ENCODE assay signal across 28 mouse cellular contexts in the genomic region with DNA sequence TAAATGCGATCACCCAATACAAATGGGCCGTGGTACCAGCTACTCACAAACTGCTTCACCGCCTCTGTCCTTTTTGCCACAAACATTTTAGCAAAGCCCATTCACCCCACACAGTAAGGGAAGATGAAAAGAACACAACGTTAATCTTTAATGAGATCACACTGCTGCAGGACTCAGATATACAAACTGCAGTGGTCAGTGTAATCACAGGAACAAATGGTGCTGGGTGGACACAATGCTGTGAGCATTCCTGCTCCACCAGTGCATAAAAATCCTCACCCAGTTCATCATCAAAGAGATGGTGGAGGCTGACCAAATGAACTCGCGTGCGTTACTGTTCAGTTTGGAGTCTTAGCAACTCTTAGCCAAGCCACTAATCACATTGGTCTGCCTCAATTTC.
DNase-seq lines count a peak whose midpoint lies in the region; ATAC-seq and TF ChIP-seq lines count a peak whose summit lies in the region.
"Had no signal": no experiment of that assay in that cellular context is flagged by ENCODE, and none has a peak within 500 bp of the region (broad histone marks: within the 10 kb centered on the region; RNA-seq: fewer than 3 reads in every experiment).

No protein-coding gene starts in this region.

- no peaks in the 10 kb centered on the region for H3K27me3 ChIP-seq in forebrain, embryonic 12.5 days
- no peaks in the 10 kb centered on the region for H3K27me3 ChIP-seq in forebrain, postnatal 0 days (ENCODE audit: insufficient read depth, low read length)
- H3K27me3 ChIP-seq in midbrain, embryonic 10.5 days (ENCODE audit: low read depth, poor library complexity, severe bottlenecking), result no peaks in the 10 kb centered on the region
- H3K27me3 ChIP-seq in midbrain, embryonic 16.5 days (ENCODE audit: control insufficient read depth, insufficient read depth, low read depth, low read length), result no peaks in the 10 kb centered on the region
- no peaks in the 10 kb centered on the region for H3K27me3 ChIP-seq in midbrain, embryonic 13.5 days
- H3K27me3 ChIP-seq: heart, embryonic 12.5 days; hindbrain, embryonic 13.5 days; limb, embryonic 12.5 days; lung, embryonic 15.5 days; neural tube, embryonic 13.5 days had no signal

- no peaks in the 10 kb centered on the region for H3K9me3 ChIP-seq in forebrain, embryonic 12.5 days
- H3K9me3 ChIP-seq in forebrain, postnatal 0 days (ENCODE audit: low read length), result no peaks in the 10 kb centered on the region
- H3K9me3 ChIP-seq in midbrain, embryonic 10.5 days (replicated peaks), result peaks cover 4% of the 10 kb centered on the region; the same call in 1 of the 2 replicates
- no peaks in the 10 kb centered on the region for H3K9me3 ChIP-seq in midbrain, embryonic 16.5 days (replicated peaks; ENCODE audit: control insufficient read depth, low read length, poor library complexity, severe bottlenecking)
- H3K9me3 ChIP-seq in midbrain, embryonic 13.5 days, result no peaks in the 10 kb centered on the region
- H3K9me3 ChIP-seq: embryonic facial prominence, embryonic 10.5 days; embryonic facial prominence, embryonic 15.5 days; heart, embryonic 12.5 days; hindbrain, embryonic 13.5 days; lung, embryonic 15.5 days; neural tube, embryonic 13.5 days had no signal

- H3K4me3 ChIP-seq in forebrain, embryonic 12.5 days (replicated peaks), result no peak overlapping the region
- H3K4me3 ChIP-seq in forebrain, postnatal 0 days (ENCODE audit: low read depth, low read length), result no peak overlapping the region
- no peak overlapping the region for H3K4me3 ChIP-seq in midbrain, embryonic 10.5 days
- no peak overlapping the region for H3K4me3 ChIP-seq in midbrain, embryonic 16.5 days (ENCODE audit: low read depth, low read length)
- H3K4me3 ChIP-seq in midbrain, embryonic 13.5 days (replicated peaks), result no peak overlapping the region
- H3K4me3 ChIP-seq: embryonic facial prominence, embryonic 10.5 days; embryonic facial prominence, embryonic 15.5 days; heart, embryonic 12.5 days; hindbrain, embryonic 13.5 days; layer of hippocampus, adult 2 months; left cerebral cortex, adult 2 months; limb, embryonic 12.5 days; lung, embryonic 15.5 days; neural tube, embryonic 13.5 days had no signal

- WGBS in forebrain, embryonic 12.5 days, result 28% methylated on average over 7 of the region's 7 CpGs
- WGBS in forebrain, postnatal 0 days, result 19% methylated on average over 7 of the region's 7 CpGs
- 44% methylated on average over 7 of the region's 7 CpGs for WGBS in midbrain, embryonic 10.5 days
- WGBS in midbrain, embryonic 16.5 days, result 24% methylated on average over 7 of the region's 7 CpGs
- WGBS in midbrain, embryonic 13.5 days, result 28% methylated on average over 7 of the region's 7 CpGs

- no peak overlapping the region for H3K4me2 ChIP-seq in forebrain, embryonic 12.5 days
- no peak overlapping the region for H3K4me2 ChIP-seq in forebrain, postnatal 0 days (ENCODE audit: low read depth)
- no peak overlapping the region for H3K4me2 ChIP-seq in midbrain, embryonic 16.5 days (ENCODE audit: low read length)
- H3K4me2 ChIP-seq in midbrain, embryonic 13.5 days (replicated peaks), result no peak overlapping the region
- H3K4me2 ChIP-seq: embryonic facial prominence, embryonic 15.5 days; heart, embryonic 12.5 days; hindbrain, embryonic 13.5 days; limb, embryonic 12.5 days; liver, embryonic 11.5 days; lung, embryonic 15.5 days; neural tube, embryonic 13.5 days had no signal

- H3K9ac ChIP-seq in forebrain, embryonic 12.5 days, result no peak overlapping the region
- no peak overlapping the region for H3K9ac ChIP-seq in forebrain, postnatal 0 days
- H3K9ac ChIP-seq in midbrain, embryonic 16.5 days (ENCODE audit: low read depth, low read length), result no peak overlapping the region
- no peak overlapping the region for H3K9ac ChIP-seq in midbrain, embryonic 13.5 days (replicated peaks)
- H3K9ac ChIP-seq: embryonic facial prominence, embryonic 15.5 days; heart, embryonic 12.5 days; hindbrain, embryonic 13.5 days; limb, embryonic 12.5 days; lung, embryonic 15.5 days; neural tube, embryonic 13.5 days had no signal

- no peak overlapping the region for H3K27ac ChIP-seq in forebrain, embryonic 12.5 days
- no peak overlapping the region for H3K27ac ChIP-seq in forebrain, postnatal 0 days (ENCODE audit: low read depth, low read length)
- H3K27ac ChIP-seq in midbrain, embryonic 10.5 days (replicated peaks), result peak overlapping the region; percentile 42
- no peak overlapping the region for H3K27ac ChIP-seq in midbrain, embryonic 16.5 days (ENCODE audit: low read length)
- H3K27ac ChIP-seq in midbrain, embryonic 13.5 days, result no peak overlapping the region
- H3K27ac ChIP-seq: embryonic facial prominence, embryonic 10.5 days; embryonic facial prominence, embryonic 15.5 days; hindbrain, embryonic 13.5 days; layer of hippocampus, adult 2 months; left cerebral cortex, adult 2 months; limb, embryonic 12.5 days; lung, embryonic 15.5 days; neural tube, embryonic 13.5 days had no signal

- no peak for TF ChIP-seq CTCF in forebrain, postnatal 0 days (IDR thresholded peaks at IDR 0.05; ENCODE audit: low read depth)

- peaks cover 7% of the 10 kb centered on the region for H3K4me1 ChIP-seq in forebrain, embryonic 12.5 days
- H3K4me1 ChIP-seq in forebrain, postnatal 0 days (ENCODE audit: insufficient read depth), result no peaks in the 10 kb centered on the region
- peaks cover 12% of the 10 kb centered on the region for H3K4me1 ChIP-seq in midbrain, embryonic 10.5 days
- H3K4me1 ChIP-seq in midbrain, embryonic 16.5 days (ENCODE audit: control insufficient read depth, insufficient read depth, low read length), result no peaks in the 10 kb centered on the region; the same call in 1 of the 2 replicates
- peaks cover 8% of the 10 kb centered on the region for H3K4me1 ChIP-seq in midbrain, embryonic 13.5 days (replicated peaks)
- H3K4me1 ChIP-seq: embryonic facial prominence, embryonic 15.5 days; heart, embryonic 12.5 days; hindbrain, embryonic 13.5 days; lung, embryonic 15.5 days; neural tube, embryonic 13.5 days had no signal

- peak; percentile 83 for ATAC-seq in forebrain, embryonic 12.5 days (ENCODE audit: low FRiP score)
- no peak for ATAC-seq in forebrain, postnatal 0 days
- ATAC-seq in midbrain, embryonic 16.5 days, result no peak
- ATAC-seq in midbrain, embryonic 13.5 days, result peak; percentile 63; the same call in 1 of the 2 replicates
- ATAC-seq: intestine, embryonic 16.5 days had no signal

- DNase-seq in forebrain, postnatal 0 days, result no peak
- DNase-seq in midbrain, embryonic 10.5 days (ENCODE audit: low spot score), result no peak
- DNase-seq in right cerebral cortex, postnatal 4 days, result no peak
- DNase-seq in liver, result no peak
- DNase-seq: adrenal gland, postnatal 25 days; cerebellum, postnatal 14 days; gastrocnemius, postnatal 25 days; heart, adult 18-20 months; heart, postnatal 4 days; kidney, adult 9 months; kidney, postnatal 25 days; right cerebral cortex, postnatal 14 days; spleen, adult 18-20 months; thymus, postnatal 36 days had no signal

- H3K36me3 ChIP-seq in forebrain, embryonic 12.5 days (replicated peaks), result no peaks in the 10 kb centered on the region
- no peaks in the 10 kb centered on the region for H3K36me3 ChIP-seq in forebrain, postnatal 0 days (ENCODE audit: insufficient read depth)
- H3K36me3 ChIP-seq in midbrain, embryonic 10.5 days, result no peaks in the 10 kb centered on the region
- no peaks in the 10 kb centered on the region for H3K36me3 ChIP-seq in midbrain, embryonic 16.5 days (ENCODE audit: control insufficient read depth, insufficient read depth, low read length)
- H3K36me3 ChIP-seq in midbrain, embryonic 13.5 days, result no peaks in the 10 kb centered on the region
- H3K36me3 ChIP-seq: embryonic facial prominence, embryonic 10.5 days; embryonic facial prominence, embryonic 15.5 days; heart, embryonic 12.5 days; hindbrain, embryonic 13.5 days; limb, embryonic 12.5 days; lung, embryonic 15.5 days; neural tube, embryonic 13.5 days had no signal

Comparison
In these comparisons a context has a peak if more than half of its experiments do, and no peak if none do; other contexts are left out.
1. ATAC-seq: peak in forebrain, embryonic 12.5 days (single experiment) and midbrain, embryonic 13.5 days (single experiment); none in forebrain, postnatal 0 days (single experiment) and midbrain, embryonic 16.5 days (single experiment).